Mouse (Mus musculus) testis, adult 2 months (tissue): ENCODE data around the gene Nfe2l2.

Source experiments
- CTCF ChIP-seq: fragments of 200-500 bp; IDR thresholded peaks from 2 replicates; pipeline ENCODE4 v1.5.1; 2012; ENCODE audit warnings: low read depth, mild to moderate bottlenecking, inconsistent platforms, low read length, moderate library complexity; ENCODE audit not compliant: control insufficient read depth, insufficient read depth, insufficient replicate concordance
- POLR2A ChIP-seq: fragments of 200-500 bp; IDR thresholded peaks from 2 replicates; pipeline ENCODE4 v1.6.1; 2012; ENCODE audit warnings: low read depth, mild to moderate bottlenecking, inconsistent platforms, low read length, moderate library complexity; ENCODE audit not compliant: control insufficient read depth

GRCm38 (mm10) chr2:75670446-75671336 lies 33.8 kb downstream of the Nfe2l2 start:
- TF ChIP-seq CTCF (no peak), POLR2A (no peak)
